Mouse (Mus musculus) inflammation-experienced regulatory T-cells, adult 6 months (primary cell): ENCODE data around the gene Ddias. TPM values are rescaled to one million over a fixed set of nuclear protein-coding genes. Genes with fewer than 3 reads are reported as not detected.
"Not testable (repeated sequence)": the region's sequence is repeated elsewhere in the genome, so short reads cannot be mapped to it uniquely, and the experiment has no call there.

Source experiments
- ATAC-seq: one replicate; pipeline ENCODE4 v1.8.0; 2017
- polyA plus RNA-seq, 3 experiments: library from polyadenylated mRNA; unstranded; fragments of 100-300 nt; shearing (Covaris generic); gene quantifications; one replicate each; pipeline ENCODE4 v1.2.1; 2017

Ddias gene
- 10 to 100 TPM in 1 of 3 experiments, 1 to 10 TPM in 2; 2.2 to 14.0 (median 4.4) TPM for polyA plus RNA-seq

DNA sequence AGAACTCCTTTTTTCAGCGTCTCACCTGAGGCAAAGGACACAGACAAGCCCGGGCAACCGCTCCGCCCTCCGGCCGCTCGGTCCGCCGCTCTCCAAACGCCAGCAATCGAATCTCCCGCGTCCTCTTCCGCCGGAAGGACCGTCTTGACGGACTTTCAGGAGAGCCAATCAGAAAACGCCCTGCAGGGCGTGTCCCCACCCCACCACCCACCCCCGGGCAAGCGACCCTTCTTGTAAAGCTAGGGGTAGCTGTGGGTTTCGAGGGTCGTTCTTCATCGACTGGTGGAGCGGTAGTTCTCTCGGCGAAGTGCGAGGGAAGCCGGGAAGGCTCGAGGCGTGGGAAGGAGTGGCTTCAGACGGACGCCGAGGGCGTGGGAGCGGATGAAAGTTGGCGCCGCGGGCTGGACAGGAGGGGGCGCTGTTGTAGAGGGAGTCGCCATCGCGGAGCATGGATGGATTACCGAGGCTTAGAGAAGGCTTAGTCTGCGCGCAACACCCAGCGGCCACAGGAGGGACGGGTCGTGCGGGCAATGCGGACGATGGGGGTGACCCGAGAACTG is at the start of gene Ddias, which contains the start of gene Prcp:
Gene Ddias (minus strand): TSS at position 132 of the 560 bp plus-strand sequence.
Gene Prcp (plus strand): TSS at position 355 of the 560 bp plus-strand sequence.
- ATAC-seq, result peak; percentile 60

DNA sequence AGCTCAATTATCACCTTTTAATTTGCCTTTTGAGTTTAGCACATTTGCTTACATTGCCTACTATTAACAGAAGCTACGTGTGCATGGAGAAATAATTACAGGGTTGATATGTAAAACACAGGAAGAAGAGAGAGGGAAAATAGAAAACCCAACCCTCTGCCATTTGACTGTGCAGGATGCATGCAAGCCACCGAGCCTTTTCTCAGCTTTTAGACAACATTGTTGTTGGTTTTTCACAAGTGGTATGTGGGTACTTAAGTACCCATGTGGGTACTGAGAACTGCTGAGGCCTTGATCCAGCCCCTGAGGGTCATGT is 46.8 kb upstream of the Ddias start:
- ATAC-seq, result no peak

DNA sequence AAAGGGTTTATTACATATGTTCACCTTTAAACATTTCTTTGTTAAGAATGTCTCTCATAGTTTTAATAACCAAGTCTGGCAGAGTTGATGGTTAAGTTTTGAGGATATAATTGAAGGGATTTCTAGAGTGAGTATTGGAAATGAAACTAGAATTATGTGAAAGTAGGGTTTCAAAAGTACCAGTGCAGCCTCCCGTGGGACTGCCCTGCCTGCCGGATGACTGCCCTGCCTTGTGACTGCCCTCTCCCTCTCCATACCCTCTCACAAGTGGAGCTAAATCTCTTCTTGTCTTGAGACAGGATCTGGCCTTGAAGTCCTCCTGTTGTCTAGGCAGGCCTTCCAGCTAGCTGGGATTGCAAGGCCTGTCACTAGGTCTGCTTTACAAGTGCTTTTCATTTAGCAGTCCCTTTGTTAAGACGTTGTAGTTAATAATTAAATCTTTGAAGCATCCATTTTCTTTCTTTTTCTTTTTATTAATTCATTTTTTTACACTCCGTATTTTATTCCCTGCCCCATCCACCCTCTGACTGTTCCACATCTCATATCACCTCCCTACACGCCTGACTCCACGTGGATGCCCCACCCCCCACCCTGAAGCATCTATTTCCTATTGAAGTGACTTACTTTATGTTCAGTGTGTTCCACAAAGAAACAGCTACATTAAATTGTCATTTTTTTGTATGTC is 46.3 kb upstream of the Ddias start:
- ATAC-seq, result no peak

DNA sequence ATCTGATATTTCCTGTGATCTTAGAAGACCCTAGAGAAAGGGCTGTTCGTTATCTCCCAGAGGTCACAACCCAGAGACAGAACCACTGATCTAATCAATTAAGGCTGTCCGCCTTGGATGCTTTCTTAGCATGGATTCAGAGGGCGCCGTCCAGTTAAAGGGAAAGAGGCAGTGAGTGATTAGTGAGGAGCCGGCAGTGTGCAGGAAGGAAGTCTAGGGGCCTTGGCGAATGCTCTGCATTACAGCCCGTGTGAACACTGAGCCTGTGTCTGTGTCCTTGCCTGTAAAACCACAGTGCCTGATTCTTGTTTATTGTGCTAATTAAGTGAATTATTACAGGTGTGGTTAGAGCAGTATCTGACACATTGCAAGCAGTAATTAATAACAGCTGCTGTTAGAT is 30.2 kb upstream of the Ddias start:
- ATAC-seq, result not testable (repeated sequence)

DNA sequence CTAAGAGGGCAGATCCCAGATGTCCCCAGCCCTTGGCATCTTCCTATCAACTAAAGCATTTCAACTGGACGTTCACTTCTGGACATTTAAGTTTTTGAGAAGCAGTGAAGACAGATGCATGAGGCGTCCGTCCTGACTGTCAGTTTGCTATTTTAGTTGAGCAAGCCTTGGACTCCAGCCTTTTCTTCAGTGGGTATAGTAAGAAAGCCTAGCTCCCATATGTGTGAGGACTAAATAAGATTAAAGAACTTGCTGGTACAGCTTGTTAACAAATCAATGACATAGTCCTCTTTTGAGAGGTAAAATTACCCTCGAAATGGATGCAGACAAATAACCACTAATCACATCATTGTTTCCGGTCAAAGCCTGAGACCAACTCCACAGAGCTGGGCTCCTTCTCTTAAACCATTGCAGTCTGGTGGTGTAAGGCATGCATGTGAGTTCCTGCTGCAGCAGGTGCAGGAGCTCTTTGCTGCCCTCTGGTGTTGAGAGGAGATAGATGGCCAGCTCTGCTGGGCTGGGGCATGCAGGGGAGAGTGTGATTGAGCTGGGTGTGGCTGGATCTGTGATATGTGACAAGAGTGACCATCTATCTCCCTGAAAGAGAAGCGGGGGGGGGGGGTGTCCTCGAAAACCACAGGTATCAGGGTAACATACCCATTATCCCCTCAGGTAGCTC is 29.5 kb upstream of the Ddias start:
- ATAC-seq, result peak; percentile 98

DNA sequence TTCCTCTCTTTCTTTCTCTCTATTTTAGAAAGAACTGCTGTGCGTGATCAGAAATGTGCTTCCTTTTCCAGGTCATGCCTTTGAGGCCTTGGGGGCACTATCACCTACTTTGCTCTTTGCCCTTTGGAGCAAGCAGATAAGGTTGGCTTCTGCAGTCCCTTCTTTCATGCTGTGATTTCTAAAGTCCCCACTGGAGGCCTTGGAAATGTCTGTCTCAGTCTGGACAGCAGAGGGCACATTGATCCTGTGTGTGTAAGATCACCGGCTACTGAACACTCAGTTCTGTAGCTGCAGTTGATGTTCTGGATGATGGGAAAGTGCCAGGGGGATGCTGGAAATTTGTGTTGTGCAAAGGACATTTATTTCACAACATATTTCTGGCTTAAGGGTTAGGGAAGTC is 23.0 kb upstream of the Ddias start:
- no peak for ATAC-seq

DNA sequence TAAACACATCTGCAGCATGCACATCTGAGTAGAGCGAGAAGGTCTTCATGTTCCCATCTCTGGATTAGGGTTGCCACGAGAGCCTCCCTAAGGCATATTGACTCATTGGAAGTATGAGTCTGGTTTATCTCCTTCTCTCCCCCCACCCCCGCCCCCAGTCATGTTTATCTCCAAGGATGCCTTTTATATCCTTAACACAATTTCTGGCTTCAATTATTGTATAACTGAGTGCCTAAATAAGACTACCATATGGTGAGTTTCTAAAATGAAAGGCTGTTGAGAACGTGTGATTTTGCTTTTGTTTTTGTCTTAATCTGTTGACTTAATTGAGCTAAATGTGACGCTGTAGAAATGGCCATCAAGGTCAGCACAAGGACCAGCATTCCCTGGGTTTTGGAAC is 22.0 kb upstream of the Ddias start:
- ATAC-seq, result no peak

DNA sequence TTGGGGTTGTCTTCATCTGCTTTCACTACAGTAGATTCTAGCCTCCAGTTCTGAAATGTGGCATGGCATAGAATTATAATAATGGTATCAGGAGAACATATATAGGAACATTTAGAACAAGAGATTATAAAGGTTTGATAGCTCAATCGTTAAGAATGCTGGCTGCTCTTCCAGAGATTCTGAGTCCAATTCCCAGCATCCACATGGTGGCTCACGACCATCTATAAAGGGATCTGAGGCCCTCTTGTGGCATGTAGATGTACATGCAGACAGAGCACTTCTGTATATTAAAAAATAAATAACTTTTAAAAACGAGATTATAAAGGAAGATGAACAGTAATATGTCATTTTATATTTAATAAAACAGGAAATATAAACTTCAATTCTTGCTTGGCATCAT is 19.4 kb upstream of the Ddias start:
- ATAC-seq, result peak; percentile 63

DNA sequence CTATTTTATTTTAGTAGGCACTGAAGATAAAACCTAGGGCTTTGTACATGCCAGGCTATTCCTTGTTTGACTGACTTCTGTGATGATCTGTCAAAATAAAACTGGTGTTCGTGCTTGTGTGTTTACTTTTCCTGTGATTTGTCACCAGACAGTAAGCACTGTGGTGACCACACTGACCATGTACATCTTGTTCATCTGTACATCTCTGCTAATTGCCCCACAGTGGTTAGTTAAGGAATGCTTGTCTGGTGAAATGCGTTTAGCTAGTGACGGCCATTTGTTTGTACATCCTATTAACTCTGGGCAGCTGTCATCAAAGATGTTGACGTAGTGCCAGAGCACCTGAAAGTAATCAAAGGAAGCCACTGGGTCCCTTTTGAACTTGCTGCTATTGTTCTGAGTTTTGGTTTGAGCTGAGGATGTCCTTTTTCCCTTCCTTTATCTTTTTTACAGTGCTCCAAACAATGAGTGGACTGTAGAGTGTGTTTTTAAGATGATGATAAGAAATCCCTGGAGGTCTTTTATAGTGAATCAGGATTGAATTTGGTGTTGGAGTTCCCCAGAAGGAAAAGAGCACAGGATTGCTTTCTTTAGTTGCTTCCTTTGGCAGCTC is 16.7 kb upstream of the Ddias start:
- ATAC-seq, result no peak

DNA sequence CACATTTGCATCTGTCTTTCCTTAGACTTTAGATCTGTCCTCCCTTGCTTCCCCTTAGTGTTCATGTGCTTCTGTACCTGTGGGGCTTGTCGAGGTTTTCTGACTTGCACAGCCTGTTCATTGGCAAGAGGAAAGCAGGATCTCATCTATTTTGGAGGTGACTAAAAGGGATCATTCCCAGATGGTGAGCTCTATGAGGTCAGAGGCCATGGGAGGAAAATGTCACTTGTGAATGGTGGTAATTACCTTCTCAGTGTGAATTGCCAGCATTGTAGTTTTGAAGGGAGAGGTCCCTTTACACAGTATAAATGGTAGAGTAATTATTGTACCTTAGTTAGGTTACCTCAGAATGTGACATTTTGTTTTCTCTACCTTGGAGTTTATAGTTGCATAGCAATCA is 16.2 kb upstream of the Ddias start:
- ATAC-seq, result no peak

DNA sequence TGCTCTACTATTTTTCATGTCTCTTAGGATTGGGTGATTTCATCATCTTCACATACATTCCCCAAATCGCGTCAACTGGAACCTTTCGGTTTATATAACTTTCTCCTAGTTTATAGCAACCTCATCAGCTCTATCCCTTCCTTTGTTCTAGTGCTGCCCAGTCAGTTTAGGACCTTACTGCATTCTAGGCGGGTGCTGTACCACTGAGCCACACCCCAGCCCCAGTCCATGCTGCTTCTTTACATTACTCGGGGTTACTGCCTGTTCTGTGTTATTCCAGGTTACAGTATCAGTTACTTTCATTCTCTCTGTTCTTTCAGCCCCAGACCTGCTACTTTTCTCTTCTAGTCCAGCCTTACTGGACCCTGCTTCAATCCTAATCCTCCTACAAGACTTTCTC is 13.2 kb upstream of the Ddias start:
- ATAC-seq, result no peak

DNA sequence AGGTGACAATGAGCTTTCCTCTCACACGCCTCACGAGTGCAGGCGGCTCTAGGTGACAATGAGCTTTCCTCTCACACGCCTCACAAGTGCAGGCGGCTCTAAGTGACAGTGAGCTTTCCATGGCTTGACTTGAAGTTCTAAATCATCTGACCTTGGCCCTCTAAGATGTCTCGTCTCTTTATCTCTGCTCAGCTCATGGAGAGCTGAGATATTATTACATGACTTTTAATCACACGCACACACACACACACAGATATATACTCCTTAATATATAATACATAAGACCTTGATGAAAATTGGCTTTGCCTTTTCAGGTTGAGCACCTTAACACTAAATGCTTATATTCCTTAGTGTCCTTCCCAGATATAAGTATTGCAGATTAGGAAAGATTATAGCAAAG is 12.8 kb upstream of the Ddias start:
- no peak for ATAC-seq

DNA sequence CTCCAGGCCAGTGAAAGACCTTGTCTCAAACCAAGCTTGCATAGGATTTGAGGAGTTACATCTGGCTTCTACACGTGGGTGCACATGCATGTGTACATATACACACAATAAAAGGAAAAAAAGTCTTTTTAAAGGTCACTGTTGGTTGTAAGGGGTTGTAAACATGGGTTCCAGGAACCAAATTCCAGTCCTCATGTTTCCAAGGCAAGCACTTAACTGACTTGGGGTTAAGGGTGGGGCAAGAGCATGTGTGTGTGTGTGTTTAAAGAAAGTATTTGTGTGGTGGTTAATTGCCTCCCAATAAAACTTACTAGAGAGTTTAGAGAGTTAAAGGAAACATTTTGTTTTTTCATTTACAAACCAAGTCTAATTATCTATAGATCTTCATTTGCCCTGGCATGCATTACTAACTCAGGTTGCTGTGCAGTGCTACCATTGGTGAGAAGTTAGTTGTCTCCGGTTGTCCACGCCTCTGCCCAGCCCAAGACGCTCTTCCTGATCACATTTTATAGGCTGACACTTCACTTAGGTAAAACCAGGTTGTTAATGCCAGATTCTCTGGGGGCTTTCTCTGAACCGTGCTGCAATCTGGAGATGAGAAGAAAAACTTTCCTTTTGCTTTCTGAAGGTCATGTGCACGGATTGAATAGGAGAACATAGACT is 11.1 kb upstream of the Ddias start:
- ATAC-seq, result no peak

DNA sequence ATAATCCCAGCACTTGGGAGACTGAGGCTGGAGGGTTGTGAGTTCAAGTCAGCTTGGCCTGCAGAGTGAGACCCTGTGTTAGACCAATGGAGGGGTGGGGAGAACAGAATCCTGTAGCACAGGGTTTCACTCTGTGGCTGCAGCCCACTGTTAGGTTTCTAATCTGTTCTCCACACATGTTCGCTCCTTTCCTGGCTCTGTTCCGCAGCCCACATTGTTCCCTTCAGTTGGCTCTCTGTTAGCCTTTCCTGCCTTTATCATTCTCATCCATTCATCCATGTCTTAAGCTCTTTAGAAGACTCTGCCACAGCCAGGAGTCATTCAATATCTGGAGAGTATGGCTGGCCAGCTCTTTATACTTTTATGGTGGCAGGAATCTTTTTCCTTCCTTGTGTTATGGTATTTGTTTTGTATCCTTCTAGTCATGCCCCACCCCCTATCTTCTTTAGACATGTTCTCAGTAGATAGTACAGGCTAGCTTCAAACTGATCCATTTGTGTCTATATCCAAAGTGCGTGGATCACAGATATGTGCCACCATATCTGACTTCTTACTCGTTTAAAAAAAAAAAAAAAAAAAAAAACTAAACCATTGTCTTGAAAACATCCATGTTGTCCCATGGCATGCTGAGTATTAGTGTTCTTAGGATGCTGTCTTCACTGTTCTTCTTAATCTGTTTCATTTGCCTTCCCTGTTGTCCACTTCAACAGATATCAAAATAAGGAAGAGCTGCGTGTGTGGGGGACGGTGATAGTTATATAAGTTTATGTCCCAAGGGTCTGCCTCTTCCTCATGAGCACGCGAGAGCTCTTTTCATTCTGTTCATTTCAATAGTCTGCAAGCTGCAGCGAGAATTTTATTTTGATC is 10.0 kb upstream of the Ddias start:
- no peak for ATAC-seq

DNA sequence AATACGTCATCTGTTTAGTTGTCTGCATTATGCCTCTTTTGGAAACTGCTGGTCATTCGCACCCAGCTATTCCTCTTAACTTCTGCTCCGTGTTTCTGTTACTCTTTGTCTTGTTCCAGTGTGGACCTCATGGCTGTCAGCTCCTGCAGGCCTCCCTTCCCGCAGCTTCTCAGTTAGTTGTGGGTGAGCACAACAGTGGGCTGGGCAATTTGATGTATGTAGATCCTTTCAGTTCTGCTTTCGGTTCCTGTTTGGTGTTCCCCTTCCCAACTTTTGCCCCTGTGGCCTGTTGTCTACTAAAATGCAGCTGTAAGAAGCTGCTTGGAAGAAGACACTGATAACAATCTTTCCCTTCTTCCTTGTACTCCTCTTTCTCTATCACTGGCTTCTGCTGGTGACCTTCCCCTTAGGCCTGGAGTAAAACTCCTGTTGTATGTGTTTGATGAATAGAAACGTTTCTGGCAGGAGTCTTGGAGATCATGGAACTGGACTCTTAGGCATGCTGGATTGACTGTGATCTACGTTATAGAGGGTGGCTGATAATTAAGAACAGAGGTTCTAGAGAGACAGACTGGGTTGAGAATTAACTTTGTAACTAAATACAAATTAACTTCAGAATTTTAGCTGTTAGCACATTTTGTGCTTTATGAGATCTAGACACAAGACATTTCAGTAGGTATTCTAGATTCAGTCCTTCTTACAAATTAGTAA is 4.7 kb upstream of the Ddias start:
- ATAC-seq, result no peak

DNA sequence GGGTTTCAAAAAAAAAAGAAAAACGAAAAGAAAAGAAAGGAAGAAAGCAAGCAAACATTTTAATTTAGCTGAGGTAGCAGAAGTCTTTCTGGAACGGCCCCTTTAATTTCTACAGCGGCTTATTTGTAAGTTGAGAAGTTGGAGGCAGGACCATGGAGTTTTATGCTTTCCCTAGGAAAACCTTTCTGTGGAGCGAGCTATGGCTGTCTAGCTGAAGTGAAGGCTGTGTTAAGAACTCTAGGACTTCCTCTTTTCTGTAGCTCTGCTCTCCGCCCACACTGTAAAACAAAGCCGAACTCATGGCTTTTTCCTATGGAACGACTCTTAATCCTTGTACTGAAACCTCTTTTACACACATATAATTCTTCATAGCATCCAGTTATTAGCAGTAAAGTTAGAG is 2.5 kb upstream of the Ddias start:
- no peak for ATAC-seq

DNA sequence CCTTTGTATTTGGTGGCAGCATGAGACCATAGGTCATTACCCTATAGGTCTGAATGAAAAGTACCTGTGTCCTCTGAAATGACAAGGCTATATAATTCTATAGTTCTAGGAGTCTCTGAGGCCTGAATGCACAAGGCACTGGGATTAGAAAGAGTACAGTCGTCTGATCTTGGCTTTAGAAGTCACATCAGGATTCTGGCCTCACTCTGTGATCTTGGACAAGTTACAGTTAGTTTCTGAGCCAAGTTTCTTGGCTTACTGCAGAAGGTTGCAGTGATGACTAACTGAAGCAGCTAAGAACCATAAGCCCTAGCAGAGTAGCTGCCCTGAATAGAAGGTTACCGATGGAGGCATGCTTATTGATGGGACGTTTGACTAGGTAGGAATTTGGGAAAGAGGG is 2.0 kb upstream of the Ddias start:
- no peak for ATAC-seq

DNA sequence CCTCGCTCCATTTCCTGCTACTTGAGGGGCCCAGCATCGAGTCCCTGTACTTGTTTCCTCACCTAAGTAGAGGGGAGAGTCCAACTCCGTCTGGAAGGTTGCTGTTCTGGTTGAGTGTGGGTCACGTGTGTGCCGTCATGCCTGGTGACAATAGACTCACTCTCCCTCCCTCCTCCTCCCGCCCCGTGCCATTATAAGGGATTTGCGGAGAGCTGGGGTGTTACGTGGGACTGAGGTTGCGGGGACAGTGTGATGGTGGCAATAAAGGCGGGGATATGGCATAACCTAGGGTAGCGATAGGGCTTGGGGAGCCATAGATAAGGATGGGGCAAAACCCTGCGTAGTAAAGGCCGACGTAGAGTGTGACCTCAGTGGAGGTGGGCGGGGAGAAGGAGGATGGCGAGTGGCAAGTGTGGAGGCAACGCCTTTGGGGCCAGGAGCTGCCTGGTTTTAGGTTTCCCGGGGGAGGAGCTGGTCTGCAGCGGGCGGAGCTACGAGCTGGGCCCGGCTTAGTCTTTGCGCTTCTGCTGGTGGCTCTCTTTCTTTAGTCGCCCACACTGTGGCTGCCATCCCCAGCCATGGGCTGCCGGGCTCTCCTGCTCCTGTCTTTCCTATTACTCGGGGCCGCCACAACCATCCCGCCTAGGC is 838 bp upstream of the Ddias start:
- peak; percentile 82 for ATAC-seq

DNA sequence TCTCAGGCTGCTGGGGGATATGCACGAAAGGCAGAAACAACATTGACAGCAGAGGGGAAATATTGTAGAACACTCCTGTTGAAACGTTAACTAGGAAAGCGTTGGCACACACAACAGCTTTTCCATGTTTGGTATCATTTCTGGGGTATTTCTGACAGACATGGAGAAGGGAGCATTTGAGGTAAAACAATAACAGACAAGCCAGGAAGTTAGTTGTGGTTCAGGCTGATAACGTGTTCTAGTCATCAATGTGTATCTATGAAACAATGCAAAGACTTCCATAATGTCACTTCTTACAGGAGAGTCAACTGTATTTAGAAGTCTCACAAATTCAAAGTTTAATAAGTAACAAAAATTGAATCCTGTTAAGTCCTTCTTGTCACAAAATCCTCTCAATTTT is 2.5 kb downstream of the Ddias start:
- no peak for ATAC-seq

DNA sequence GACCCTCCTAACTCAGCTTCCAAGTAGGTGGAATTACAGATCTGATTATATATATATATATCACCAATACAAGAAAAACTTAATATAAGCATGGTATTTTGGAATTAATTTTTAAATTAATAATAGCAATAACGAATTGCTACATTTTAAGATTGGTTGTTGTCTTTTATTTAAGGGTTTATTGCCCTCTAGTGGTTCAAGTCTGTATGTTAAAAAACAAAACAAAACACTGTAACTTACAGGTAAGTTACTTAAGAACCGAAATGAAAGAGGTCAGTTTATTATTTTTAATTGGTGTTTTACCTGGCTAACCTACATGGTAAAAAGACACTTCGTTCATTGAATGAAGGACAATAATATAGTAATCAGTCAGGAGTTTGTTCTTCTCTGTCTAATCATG is 3.9 kb downstream of the Ddias start:
- ATAC-seq, result no peak

DNA sequence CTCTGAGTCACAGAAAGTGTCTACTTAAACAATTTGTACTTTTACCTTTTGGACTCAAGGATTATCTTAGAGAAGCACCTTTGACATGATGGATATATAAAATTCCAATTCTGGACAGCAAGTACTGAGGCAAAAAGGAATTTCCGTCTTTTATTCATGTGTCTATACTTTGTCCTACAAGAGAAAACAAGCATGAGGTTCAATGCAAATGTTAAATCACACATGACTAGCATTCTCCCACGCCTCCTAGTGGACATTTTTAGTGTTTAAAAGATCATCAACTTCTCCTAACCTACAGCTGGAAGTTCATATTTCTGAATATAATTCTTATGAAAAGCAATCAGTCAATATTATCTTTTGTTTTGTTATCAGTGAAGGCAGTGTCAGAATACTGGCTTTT is 7.5 kb downstream of the Ddias start:
- peak; percentile 54 for ATAC-seq
